Mouse (Mus musculus) liver, postnatal 0 days (tissue): ENCODE measurements around the gene Mtg2.

Experiments used
- CTCF ChIP-seq: sonication (generic); IDR thresholded peaks from 2 replicates; pipeline ENCODE4 v1.5.1; 2016; ENCODE audit warnings: antibody characterized with exemption, low read depth
- EP300 ChIP-seq: IDR thresholded peaks from 2 replicates; pipeline ENCODE4 v1.6.1; 2016; ENCODE audit warnings: antibody characterized with exemption, low read depth, mild to moderate bottlenecking

- TF ChIP-seq CTCF (peak; percentile 32; the same call in 1 of the 2 replicates), EP300 (no peak)
Observed at GRCm38 (mm10) chr2:180124192-180124591, 53.8 kb downstream of the Mtg2 start.
